Mouse (Mus musculus) E14TG2a.4 (cell line): Measurements from ENCODE around the gene Hydin.

Source experiments
- CTCF ChIP-seq: conservative IDR thresholded peaks from 2 replicates; pipeline ENCODE4 v1.5.1; 2014; ENCODE audit warnings: low read length
- NANOG ChIP-seq: IDR thresholded peaks from 2 replicates; pipeline ENCODE4 v1.6.1; 2014; ENCODE audit warnings: borderline replicate concordance, low read length, mixed read lengths
- POU5F1 ChIP-seq: IDR thresholded peaks from 2 replicates; pipeline ENCODE4 v1.6.1; 2014; ENCODE audit warnings: low read length, borderline replicate concordance

DNA sequence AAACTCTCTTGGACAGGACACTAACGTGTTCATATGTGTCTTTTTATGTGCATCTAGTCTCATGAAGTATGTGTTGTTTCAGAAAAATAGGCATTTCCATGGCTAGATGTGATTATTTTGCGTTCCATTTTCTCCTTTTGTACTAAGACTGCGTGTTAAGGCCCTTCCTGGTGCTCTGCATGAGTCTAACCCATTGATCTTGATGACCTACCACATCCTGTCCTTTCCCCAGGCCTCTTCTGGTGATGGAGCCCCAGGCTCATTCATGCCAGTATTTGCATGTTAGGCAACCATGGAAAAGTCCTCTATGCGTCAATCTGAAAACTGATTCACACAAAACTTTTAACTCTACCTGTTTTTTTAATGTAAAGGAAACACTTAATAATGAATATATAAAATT is 96.2 kb downstream of the Hydin start:
- TF ChIP-seq CTCF (no peak), POU5F1 (no peak), NANOG (no peak)
